Mouse (Mus musculus) heart, adult 18-20 months (tissue): Measurements from ENCODE around the gene Larp7. TPM values are rescaled to one million over a fixed set of nuclear protein-coding genes. Genes with fewer than 3 reads are reported as not detected.

Experiments
- DNase-seq, 2 experiments: peaks; one replicate each; pipeline ENCODE4 v3.0.0; 2021 to 2022; ENCODE audit warnings: mixed read lengths in 1 of 2
- long read RNA-seq, 2 experiments: library from polyadenylated mRNA; stranded (forward); transcript quantifications; one replicate each; pipeline ENCODE4 v2.0.0; 2021
- total RNA-seq, 2 experiments: library from RNA; stranded (reverse); gene quantifications; 2 replicates each; pipeline ENCODE4 v1.2.3; 2021

The Larp7 gene
- total RNA-seq, result 10 to 100 TPM; 21.8 to 23.0 TPM
- long read RNA-seq, experiment 1, transcript Larp7-201 (13 exons, 2,121 nt), result major isoform, 36 of 45 reads
- long read RNA-seq, experiment 1, partial matches to known transcripts, result 3 of 45 reads
- long read RNA-seq, experiment 1, other reads (novel, unspliced or antisense), result 6 of 45 reads
- long read RNA-seq, experiment 2, transcript Larp7-201 (13 exons, 2,121 nt), result major isoform, 7 of 16 reads
- long read RNA-seq, experiment 2, partial matches to known transcripts, result 8 of 16 reads
- long read RNA-seq, experiment 2, other reads (novel, unspliced or antisense), result 1 of 16 reads

DNA sequence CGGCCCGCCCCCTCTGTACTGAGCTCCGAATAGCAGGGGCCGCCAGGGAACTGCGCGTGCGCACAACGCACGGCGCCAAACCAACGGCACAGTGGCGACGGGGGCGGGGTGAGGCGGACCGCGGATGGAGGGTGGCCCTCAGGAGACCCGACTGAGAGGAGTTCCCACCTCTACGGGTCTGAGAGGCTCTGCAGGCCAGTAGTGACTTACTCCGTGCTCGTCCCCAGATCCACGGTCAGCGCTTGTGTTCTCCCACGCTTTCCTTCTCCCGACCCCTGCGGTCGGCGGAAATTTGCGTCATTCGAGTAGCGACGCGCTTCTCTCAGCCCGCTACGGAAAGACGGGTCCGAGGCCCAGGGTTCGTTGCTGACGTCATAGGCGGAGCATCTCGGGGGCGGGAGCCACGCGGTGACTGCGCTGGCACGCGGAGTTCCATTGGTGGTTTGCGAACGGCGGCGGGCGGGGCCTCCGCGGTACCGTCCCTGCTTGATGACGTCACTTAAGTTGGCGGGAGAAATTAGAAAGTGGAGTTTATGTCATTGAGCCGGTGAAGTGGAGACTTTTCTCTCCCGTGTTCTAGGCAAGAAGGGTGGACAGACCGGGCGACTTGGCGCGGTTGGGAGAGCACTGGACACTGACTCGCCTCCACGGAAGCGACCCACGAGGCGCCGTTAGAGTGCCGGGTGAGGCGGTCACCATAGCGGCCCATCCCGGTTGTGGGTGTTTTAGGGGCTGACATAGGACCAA is at the start of gene Larp7, which contains the start of gene Zgrf1:
Gene Larp7, minus strand, starts transcription at position 377 of the 747 bp plus-strand sequence.
Gene Zgrf1, plus strand, starts transcription at position 517 of the 747 bp plus-strand sequence.
- peak; percentile 98 to 99 for DNase-seq

DNA sequence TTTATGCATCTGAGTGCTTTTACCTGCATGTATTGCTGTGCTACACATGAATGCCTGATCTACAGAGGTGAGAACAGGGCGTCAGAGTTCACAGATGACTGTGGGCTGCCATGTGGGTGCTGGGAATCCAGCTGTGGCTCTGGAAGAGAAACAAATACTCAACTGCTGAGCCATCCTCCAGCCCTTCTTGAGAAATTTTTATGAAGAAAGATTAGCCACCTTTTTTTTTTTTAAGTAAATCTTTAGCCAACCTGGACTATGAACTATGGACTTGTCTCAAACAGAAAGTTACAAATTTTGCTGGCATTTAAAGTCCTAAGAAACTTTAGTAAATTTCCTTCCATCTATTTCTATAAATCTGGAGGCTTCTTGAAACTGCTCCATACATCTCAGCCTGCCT is 44.0 kb upstream of the Larp7 start:
- DNase-seq, result no peak

DNA sequence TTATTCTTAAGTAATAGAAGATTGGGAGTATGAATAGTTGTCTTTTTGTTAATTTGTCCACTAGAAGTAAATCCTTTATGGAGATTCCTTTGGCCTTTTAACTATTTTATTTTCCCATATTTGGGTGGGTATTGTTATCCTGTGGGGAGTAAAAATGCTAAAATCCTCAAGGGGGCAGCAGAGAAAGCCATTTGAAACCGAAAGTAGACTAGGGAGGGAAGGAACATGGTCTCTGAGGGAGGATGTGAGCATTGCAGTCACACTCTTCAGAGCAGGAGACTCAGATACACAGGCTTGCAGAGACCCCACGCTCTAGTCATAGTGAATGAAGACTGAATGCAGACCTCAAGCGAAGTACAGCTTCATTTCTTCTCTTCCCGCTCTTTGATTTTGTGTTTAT is 19.4 kb upstream of the Larp7 start:
- DNase-seq, result peak; percentile 60 to 72

DNA sequence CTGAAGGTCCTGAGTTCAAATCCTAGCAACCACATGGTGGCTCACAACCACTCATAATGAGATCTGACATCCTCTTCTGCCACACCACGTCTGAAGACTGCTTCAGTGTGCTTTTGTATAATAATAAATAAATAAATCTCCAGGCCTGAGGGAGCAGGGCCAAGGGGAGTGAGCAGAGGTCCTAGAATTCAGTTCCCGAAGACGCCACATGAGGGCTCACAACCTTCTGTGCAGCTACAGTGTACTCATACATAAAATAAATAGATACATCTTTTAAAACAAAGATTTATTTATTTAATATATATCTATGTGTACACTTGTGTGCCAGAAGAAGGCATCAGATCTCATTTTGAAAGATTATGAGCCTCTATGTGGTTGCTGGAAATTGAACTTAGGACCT is 12.0 kb upstream of the Larp7 start:
- no peak for DNase-seq

DNA sequence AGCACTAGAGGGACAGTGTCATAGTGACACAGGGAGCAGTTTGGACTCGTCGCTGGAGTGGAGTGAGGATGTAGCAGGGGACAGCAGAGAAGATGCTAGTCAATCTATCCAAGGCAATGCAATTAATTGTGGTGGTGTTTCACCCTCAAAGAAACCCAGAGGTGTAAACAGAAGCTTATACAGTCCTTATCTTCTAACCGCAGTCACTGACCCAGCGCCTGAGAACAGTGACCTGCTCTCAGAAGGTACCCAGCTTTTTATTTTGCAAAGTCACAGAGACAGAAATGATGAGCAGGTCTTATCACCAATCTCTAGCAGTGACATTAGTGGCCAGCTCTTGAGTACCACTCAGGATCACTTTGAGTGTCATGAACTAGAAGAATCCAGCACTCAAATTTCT is 9.8 kb upstream of the Larp7 start:
- no peak for DNase-seq

DNA sequence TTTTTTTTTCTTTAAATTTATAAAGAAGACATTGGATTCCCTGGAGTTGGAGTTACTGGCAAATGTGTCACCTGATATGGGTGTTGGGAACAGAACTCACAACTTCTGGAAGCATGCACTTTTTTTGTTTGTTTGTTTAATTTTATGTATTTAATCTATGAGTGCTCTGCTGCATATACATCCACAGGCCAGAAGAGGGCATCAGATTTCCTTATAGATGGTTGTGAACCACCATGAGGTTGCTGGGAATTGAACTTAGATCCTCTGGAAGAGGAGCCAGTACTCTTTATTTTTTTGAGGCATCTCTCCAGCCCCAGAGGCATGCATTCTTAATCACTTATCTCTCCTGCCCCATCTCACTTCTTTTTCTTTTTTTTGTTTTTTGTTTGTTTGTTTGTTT is 5.1 kb upstream of the Larp7 start:
- DNase-seq, result no peak

DNA sequence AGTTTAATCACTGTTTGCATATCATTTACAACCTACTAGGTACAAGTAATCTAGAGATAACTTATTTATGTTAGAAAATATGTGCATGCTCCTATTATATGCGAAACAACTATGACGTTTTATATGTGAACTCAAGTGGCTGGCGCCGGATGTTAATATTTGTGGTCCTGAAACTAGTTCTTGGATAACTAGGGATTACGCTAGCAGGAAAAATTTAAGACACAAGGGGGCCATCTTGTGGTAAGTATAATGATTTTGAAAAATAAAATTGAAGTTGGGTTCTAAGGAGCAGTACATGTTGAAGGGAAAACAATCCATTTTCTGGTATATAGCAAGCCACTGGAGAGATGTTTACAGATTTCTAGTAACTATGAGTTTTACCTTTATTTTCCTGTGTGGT is 1.6 kb upstream of the Larp7 start:
- no peak for DNase-seq

DNA sequence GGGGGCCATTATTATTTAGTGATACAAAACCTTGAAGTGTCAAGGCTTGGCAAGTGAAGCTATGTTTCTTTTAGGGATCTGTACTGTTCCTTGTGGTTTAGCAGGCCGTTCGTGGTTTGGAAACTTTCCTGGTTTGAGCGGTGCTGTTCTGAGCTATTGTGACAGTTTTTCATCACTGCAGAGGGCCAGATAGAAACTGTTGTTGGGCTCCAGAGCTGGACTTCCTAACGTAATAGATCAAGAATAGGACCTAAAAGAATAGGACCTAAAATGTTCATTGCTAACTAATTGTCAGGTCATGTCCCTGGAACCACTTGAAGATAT is 533 bp upstream of the Larp7 start:
- no peak for DNase-seq

DNA sequence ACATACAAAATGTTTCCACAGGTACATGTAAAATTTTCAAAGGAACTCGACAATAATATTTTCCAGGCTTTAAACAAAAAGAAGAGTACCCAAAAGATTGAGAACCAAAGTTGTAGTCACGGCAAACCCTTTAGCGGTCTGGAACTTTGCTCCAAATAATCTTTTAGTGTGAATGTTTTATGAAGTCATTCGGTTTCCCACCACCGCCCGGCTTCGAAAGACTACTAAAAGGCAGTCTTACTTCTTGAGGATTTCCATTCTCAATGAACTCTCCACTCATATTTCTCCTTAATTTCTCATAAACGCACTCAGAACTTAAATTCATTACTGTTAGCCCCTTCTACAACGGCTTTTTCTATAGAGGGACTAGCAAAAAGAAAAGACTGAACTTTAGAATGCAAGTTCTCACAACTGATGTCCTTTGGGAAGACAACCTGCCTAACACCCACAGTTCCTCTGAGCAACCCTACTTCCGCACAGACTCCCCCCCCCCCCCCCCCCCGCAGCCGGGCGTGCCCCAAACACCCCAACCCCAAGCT is 646 bp downstream of the Larp7 start:
- DNase-seq, result no peak

DNA sequence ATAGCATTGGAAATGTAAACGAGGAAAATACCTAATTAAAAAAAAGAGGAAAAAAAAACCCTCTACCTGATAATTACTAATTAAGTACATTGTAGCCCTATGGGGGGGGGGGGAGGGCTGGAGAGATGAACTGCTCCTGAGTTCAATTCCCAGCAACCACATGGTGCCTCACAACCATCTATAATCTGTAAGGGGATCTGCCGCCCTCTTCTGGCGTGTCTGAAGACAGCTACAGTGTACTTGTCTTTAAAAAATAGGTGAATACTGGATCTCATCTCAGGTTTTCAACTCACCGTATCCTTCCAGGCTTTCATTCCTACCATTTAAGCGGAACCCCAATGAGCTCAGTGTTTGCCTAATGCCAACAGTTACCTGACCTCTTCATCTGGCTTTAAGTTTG is 5.3 kb downstream of the Larp7 start:
- DNase-seq, result peak in 1 of 2 experiments; percentile 40

DNA sequence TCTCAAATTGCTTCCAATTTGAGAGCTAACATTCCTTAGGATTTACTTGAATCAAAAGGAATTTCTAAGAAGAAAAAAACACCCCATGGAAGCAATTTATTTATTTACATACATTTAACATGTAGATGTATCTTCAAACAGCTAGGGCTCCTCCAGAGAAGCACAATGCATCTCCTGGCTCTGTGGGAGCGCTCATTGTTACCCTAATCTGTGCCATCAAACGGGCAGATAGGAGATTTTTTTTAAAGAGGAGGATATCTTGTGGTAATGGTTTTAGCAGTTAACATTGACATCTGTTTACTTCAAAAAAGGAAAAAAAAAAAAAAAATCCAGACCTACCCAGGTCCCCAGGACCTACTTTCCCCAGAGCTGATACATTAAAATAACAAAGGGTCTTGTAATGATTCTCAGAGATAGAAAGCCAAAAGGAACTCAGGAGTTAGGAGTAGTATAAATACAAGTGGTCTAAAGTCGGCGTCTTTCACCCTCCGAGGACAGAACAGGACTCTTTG is 8.5 kb downstream of the Larp7 start:
- DNase-seq, result no peak

DNA sequence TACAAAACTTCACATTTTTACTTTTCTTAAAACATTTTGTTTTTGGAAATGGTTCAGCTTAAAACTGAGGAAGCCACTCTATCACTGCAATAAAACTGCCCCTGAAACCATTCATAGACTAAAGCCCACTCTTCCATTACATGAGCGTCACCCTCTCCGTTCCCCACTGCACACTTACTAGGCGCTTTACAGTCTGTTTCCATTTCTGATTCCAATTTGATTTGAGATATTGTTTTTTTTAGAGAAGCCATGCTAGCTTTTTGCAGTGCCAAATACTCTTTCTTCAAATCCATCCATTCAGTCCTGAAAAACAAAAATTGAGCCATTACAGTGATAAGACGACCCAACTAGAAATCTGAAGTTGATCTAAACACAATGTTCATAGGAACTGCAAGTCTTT is 9.2 kb downstream of the Larp7 start:
- DNase-seq, result no peak

DNA sequence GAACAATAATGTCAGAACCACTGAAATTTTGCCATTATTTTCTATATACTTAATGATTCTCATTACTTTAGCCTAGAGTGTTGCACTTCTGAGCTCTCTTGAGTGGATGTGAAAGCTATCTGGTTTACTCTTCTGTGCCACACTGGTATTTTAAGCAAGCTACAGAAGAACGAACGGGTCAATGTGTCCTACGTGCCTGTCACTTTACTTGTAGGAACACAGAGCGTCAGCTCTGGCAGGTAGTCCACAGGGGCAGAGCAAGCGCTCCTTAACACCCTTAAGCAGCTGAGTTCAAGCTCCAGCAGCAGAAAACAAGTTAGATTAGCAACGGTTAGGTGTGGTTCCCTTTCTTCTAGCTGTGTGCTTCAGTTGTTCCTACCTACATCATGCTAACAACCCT is 14.0 kb downstream of the Larp7 start:
- DNase-seq, result peak; percentile 42 to 54

DNA sequence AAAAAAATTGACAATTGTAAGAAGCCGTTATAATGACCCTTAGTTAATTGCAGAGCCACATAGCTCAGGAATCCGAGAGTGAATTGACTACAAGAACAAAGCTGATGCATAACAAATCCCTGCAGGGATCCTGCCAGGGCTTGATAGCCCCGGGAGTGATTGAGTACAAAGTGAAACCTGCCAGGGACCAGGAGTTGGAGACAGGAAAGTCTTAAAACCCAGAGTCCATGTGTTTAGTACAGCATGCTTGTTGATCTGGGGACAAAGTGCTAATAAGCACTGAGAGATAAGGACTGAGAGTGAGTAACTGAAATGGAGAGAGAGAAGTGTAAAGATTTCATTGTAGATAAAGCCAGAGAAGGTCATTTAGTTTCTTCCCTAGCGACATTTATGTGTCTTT is 22.9 kb downstream of the Larp7 start:
- peak; percentile 6 to 26 for DNase-seq

DNA sequence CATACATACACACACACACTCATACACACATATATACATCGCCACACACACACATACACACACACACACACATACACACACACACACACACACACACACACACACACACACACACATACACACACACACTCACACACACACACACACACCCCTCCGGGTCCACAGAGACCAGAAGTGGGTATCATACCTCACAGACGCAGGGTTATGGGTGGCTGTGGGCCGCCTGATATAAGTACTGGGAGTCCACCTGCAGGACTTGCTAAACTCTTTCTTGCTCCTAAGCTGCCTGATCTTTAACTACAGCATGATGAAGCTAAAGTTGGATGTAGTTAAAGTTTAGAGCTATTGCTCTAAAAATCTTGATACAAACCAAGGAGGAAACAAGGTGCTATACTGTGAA is 23.3 kb downstream of the Larp7 start:
- no peak for DNase-seq

DNA sequence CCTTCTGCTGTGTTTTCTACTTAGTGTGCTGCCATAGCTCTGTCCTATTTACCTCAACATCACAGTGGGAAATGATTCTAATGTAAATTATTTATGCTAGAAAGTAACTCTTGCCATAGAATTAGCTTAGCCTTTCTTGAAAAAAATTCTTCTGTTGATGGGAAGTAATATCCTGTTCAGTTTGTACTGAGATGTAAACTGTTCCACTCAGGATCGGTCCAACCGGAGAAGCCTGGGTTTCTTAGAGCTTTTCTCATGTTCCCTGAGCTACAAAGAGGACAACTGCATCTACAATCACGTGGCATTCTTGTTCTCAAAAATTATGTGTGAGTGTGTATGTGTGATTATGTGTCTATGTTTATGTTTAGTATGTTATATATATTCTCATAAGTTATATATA is 23.9 kb downstream of the Larp7 start:
- no peak for DNase-seq

DNA sequence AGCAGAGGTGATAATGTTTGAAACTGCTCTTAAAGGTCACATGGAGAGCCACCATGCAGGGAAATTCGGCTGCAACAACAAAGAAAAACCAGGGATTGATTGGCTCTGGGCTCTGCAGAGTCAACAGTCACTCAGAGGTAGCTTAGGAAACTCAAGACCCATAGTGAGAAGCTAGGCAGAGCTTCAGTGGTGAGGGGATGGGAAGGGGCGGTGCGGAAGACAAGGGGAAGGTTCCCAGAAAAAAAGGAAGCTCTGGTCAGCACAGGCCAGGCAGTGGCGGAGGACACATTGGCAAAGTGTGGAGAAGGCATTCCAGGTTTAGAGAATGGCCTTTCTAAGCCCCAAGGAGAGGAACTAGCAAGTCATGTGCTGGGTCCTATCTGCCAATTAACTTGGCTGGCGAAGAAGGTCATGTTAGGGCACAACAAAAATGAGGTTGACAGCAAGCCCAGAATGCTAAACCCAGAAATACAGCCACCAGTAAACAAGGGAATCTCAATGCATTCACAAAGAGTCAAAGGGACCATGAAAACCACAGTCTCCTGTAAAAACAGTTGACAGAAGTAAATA is 25.6 kb downstream of the Larp7 start:
- DNase-seq, result peak; percentile 68 to 79

DNA sequence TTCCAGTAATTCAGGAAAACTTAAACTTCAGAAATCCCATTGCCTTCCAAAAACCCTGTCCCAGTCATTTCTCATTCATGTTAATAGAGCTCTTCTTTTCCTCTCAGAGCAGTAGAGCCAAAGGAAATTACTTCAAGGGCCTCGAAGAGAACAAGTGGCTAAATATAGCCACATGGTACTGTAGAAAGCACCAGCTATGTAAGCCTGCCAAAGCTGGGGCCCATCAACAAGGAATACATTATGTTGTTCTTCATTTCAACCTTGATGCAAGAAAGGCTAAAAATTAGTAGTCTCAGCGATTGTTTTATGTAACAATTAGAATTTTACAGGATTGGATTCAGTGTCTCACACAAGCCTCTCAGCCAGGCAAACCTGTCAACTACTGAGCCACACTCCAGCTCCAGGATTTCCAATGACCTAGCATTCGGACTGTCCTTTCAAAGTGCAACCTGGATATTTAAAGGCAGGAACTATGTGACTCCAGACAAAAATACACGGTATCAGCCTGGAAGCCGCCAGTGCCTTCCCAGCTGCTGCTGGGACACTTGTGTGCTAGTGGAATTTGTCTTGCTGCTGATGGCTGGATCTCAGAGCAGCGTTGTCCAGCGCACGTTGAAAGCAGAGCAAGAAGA is 27.8 kb downstream of the Larp7 start:
- peak; percentile 50 to 65 for DNase-seq

DNA sequence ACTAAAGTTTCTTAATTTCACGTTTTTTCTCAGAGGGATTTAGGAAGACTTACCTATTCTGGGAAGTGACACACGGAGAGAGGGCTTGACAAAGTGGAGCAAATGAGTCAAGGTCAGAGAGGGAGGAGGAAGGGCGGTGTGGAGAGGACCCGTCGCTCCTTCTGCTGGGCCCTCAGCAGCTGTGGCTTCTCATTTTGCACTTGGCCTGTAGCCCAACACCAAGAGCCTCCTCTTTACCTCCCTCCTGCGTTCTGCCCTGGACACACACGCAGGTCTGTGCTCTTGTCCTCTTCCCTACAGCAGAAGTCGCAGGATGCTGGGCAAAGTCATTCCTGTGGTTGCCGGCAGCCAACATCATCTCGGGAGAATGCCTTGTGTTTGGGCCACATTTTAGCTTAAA is 32.0 kb downstream of the Larp7 start:
- peak; percentile 39 to 58 for DNase-seq

DNA sequence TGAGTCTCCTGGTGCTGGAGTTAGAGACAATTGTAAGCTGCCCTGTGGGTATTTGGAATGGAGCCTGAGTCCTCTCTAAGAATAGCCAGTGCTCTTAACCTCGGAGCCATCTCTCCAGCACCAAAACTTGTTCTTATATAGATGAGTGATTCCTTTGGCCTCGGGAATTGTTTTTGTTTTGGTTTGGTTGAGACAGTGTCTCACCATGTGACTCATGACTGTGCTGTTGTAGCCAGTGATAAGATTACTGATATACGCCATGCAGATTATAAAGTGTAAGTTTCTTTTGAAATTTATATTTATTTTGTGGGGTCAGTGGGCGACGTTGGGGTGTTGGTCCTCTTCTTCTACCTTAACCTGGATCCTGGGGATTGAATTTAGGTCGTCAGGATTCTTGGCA is 32.8 kb downstream of the Larp7 start:
- DNase-seq, result peak; percentile 32 to 35

DNA sequence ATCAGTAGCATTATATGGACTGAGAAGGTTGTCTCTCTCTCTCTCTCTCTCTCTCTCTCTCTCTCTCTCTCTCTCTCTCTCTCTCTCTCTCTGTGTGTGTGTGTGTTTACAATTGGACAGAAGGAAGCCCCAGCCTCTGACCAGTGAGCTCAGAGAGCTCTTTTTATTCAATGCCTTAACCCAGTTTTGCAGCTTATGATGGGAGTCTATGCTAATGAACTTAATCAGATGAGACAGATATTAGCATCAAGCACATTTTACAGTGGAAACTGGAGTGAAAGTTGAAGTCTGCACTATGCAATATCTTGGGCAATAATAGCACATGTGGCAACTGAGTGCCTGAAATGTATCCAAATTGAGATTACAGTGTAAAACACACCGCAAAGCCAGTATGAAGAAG is 37.9 kb downstream of the Larp7 start:
- DNase-seq, result no peak

DNA sequence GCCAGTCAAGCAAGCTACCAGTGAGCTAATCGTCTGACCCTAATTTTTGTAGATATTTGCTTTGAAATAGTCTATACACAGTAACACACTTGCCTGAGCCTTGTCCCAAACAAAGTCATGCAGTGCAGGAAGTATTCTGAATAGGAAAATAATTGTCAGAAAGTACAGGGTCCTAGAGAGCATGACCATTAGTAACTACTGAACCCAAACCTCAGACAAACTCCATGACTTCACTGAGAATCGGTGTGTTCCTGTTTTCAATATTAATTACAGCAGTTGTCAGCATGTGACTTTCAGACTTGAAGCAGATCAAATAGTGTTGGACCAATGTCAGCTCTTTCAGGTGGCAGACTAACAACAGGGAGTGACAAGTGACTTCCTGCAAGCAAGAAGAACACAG is 39.5 kb downstream of the Larp7 start:
- DNase-seq, result no peak
